Mouse (Mus musculus) erythroid progenitor cell, adult 5-6 weeks (primary cell): Measurements from ENCODE around the gene Zfp462. TPM values are rescaled to one million over a fixed set of nuclear protein-coding genes. Genes with fewer than 3 reads are reported as not detected.
"Not testable (repeated sequence)": the region's sequence is repeated elsewhere in the genome, so short reads cannot be mapped to it uniquely, and the experiment has no call there.

Experiments
- ATAC-seq: replicated peaks from 2 replicates; pipeline ENCODE4 v1.8.0; 2016; ENCODE audit warnings: moderate number of reproducible peaks, mild to moderate bottlenecking, moderate TSS enrichment, inconsistent platforms; ENCODE audit not compliant: poor library complexity, low FRiP score, severe bottlenecking
- total RNA-seq, 2 experiments: library from RNA; stranded (forward) in 1 of 2; stranded (reverse) in 1 of 2; fragments of 150-400 nt in 1 of 2; fragments of 186-747, 209-891 nt in 1 of 2; gene quantifications; 2 replicates each; pipeline versions ENCODE4 v1.2.3 to v1.2.4; 2015 to 2017; ENCODE audit warnings: low replicate concordance in 2 of 2

The Zfp462 gene
- total RNA-seq, 2 experiments from 2014 or later: not detected

DNA sequence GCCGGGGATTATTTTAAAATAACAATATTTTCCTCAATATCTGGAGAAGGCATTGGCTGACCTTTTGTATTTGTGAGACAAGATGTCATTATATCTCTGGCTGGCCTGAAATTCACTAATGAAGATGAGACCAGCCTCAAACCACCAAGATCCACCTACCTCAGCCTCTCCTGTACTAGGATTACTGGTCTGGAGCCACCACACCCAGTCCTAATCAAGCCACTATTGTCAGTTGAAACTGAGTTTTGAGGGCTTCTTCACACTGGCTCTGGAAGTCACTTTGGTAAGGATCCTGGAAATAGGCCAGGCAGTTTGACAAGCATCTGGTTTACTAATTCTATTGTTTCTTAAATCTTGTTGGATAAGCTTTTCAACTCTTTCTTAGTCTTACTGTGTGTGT is 43.1 kb downstream of the Zfp462 start:
- no peak for ATAC-seq

DNA sequence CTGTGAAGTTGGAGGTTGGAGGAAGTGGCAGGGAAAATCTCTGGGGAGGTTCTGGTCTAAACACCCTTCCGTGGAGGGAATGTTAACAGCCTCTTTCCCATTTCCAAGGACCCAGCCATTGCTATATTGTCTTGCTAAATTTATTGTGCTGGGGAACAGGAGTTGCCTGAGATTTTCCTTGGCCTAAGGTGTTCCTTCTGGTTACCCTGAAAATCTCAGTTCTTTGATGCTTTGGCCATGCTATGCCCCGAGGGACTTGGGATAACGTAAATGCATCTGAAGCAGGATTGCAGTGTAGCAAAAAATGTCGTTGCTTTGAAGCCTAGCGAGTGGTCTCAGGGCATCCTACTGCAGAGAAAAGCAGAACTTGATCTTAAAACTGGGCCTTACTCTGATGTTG is 47.1 kb downstream of the Zfp462 start:
- ATAC-seq: no peak

DNA sequence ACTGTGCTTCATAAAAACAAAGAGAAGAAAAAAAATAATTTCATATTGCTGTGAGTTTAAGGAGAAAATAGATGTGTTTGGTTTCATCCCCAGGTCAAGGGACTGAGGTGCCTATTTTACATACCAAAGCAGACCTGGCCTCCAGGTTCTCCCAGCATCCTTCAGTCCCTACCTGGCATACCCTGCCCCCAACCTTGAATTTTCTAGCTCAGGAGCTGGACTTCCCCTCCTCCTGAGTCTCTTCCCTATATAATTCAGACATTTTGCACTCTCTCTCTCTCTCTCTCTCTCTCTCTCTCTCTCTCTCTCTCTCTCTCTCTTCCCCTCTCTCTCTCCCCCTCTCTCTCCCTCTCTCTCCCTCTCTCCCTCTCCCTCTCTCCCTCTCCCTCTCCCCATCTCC is 48.2 kb downstream of the Zfp462 start:
- not testable (repeated sequence) for ATAC-seq

DNA sequence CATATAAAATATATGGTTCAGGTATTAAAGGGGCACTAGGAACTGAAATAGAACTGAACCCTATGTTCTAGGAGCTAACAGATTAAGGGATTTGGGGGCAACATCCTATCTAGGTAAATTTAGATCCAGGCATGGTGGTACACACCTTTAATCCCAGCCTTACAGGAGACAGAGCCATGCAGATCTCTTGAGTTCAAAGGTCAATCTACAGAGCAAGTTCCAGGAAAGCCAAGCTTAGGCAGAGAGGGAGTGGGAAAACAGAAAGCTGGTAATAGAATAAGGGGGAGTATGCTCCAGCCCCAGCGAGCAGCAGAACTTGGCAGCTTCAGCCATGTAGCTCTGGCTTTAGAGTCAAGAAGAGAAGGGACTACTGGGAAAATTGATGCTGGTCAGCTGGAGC is 50.4 kb downstream of the Zfp462 start:
- no peak for ATAC-seq

DNA sequence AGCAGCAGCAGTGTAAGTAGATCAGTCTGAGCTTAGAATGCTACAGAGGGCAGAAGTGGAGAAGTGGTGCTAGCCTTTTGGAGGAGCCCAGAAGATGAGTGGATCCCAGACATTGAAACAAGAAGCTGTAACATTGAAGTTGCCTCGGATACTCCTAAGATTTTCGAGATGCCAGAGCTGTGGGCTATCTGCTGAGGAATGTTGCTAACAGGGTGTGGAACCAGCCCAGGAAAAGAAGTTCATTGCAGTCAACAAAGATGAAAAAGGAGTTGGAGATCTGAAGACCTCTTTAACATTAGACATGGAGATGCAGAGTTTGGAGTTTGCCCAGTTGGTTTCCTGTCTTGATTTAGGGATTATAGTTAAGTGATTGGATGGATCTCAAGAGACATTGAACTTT is 51.2 kb downstream of the Zfp462 start:
- no peak for ATAC-seq

DNA sequence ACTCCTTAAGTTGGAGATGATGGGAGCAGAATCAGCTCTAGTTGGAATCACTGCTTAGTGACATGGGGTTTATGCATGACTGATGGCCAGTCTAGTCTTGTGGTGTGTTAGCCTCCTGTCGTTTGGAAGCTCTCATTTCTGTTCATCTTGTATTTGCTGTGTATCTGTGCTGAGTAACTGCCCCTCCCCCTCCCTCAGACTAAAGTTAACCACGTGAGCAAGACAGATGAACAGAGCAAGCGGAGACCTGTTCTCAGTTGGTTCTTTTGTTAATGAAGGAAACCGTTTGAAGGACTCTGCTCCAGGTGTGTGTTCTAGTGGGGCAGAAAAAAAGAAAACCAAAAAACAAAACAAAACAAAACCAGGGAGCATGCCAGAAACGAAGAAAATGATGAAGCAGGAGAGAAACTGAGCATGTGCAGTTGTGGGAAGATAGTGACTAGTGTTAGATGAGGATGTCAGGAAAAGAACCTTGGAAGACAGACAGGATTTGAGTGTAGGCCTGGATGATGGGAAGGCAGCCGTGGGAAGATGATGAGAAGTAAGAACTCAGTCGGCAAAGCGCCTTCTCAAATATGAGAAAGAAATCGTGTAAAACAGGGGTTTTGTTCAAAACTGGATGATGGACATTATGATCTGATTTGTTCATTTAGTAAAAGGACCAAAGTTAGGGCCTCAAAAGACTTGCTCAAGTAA is 53.4 kb downstream of the Zfp462 start:
- no peak for ATAC-seq

DNA sequence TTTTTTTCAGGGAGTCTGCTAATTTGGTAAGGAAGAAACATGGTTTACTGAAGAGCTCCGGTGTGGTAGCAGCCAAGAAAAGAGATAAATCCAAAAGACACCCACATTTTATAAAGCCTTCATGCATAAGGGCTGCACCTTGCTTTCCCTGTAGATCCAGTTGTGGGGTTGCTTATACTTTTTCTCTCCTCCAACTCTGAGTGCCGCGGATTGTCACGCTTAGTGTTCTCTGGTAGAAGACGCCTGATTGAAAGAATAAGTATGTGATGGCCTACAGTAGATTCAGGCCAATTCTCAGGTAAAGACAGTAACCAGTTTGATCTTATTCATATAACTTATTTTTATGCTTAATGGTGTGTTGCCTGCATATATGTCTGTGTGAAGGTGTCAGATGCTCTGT is 54.7 kb downstream of the Zfp462 start:
- no peak for ATAC-seq

DNA sequence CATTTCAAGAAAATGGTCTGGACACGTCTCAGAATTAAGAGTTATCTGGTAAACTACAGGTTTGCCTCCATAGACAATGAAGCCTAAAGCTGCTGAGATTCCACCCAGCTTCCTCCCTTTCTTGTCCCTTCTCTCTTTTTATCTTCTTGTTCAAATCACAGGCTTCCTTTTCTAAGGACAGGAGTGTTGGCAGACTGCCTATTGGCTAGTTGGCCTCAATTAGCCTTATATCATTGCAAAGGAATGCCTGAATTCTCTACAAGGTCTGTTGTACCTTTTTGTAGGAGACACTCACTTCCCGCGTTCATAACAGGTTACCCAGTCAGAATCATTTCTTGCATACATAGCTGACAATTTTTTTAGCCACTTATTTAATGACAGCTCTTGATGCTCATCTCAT is 56.5 kb downstream of the Zfp462 start:
- ATAC-seq: no peak

DNA sequence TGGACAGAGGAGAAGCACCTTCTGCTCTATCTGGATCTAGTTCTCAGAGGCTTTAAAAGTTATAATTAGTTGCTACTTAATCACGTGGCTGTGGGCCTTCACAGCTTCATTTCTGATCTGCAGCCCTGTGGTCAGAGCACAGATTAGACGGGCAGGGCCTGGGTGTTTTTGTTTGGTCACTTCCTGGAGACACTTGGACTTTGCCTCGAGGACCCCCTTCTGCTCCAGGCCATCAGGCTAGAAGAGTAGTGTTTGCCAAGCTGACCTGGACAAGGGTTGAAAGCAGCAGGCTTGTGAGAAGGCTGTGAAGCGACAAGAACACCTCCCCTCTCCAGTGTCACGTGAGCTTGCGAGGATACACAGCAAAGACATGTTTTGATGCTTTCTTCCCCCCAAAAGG is 58.3 kb downstream of the Zfp462 start:
- no peak for ATAC-seq

DNA sequence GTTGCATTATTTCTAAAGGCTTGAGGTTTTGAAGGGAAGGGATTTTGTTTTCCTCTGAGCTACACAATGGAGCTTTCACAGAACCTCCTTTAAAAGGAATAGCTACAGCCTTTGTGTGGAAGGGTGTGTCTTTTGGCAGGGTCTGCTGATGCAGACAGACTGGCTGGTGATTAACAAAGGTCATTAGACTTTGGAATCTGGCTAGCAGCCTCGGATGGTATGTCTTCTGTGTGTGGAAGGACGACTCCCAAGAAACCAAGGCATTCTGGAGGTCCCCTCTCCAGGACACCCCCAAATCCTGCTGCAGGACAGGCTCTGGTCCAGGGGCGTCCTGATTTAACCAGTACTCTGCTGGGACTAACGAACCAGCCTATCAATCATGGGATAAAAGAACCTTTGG is 60.2 kb downstream of the Zfp462 start:
- ATAC-seq: no peak

DNA sequence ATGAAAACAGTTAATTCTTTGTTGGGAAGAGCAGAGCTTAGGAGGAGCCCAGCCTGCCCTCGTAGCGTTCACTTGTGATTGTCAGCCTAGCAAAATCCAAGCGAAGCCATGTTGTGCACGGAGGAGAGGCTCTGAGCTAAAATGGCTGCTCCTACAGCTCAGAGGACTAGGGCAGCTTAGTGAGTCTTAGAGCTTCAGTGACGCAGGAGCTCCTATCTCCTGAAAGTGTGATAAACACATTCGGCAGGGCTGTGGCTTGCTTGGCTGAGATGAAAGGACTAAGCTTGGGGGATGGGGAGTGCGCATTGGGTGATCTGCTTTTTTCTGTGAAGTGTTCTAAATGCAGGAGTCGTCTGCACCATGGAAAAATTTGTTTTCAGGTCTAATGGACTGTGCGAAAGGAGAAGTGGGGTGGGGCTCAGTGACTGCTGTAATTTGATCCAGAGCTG is 60.7 kb downstream of the Zfp462 start:
- ATAC-seq: no peak

DNA sequence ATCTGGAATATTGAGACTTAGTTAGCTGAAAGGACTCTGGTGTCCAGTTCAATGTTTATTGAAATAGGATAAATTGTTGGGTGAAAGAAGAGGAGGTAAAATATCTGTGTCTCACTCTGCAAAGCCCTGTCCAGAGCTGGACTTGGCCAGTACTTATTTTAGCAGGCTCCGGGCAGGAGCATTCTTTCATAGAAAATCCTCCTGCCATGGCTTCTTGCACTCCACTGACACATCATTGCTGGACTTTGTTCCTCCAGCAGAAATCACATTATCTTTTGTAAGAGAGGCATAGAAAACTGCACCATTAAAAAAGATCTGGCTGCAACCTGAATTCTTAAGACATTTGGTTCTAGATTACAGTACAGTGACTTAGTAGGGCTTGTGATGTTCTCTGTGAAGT is 61.2 kb downstream of the Zfp462 start:
- no peak for ATAC-seq

DNA sequence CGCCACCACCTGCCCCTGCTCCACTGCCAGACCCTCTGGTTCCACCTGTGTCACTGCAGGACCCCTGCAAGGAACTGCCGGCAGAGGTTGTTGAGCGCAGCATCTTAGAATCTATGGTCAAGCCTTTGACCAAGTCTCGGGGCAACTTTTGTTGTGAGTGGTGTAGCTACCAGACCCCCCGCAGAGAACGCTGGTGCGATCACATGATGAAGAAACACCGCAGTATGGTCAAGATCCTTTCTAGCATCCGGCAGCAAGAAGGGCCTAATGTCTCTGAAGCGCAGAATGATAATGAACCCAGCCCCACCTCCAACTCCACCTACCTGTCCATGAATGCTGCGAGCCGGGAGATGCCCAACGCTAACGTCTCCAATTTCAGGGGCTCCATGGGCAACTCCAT is 63.8 kb downstream of the Zfp462 start:
- ATAC-seq: no peak

DNA sequence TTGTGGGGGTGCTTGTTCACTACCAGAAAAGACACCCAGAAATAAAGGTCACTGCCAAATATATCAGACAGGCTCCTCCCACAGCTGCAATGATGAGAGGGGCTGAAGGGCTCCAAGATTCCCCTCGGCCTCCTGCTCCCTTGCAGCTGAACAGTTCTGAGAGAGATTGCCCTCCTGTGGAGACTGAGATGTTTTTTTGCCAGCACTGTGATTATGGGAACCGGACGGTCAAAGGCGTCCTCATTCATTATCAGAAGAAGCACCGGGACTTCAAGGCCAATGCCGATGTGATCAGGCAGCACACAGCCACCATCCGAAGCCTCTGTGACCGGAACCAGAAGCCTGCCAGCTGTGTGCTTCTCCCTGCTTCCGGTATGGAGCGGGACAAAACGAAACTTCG is 66.5 kb downstream of the Zfp462 start:
- no peak for ATAC-seq

DNA sequence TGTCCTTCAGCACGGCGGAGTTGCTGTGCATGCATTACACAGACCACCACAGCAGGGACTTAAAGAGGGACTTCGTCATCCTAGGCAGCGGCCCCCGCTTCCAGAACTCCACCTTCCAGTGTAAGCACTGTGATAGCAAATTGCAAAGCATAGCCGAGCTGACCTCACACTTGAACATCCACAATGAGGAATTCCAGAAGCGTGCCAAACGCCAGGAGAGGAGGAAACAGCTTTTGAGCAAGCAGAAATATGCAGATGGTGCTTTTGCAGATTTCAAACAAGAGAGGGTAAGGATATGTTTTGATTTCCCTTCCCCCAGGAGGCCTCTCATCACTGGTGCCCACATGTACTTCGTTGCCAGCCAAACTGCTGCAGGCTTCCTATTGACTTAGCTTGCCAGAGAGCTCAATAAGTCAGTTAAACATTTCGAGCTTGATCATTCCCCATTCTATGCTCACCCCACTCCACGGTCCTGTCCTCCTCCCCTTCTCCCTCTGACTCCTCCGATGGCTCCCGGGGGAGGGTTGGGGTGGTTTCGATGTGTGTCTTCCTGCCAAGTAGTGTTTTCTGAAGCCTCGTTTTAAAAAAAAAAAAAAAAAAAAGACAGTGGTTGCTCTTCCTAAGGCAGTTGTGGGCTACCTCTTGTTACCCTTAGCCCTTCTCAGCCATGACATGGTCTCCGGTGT is 68.9 kb downstream of the Zfp462 start:
- ATAC-seq: no peak

DNA sequence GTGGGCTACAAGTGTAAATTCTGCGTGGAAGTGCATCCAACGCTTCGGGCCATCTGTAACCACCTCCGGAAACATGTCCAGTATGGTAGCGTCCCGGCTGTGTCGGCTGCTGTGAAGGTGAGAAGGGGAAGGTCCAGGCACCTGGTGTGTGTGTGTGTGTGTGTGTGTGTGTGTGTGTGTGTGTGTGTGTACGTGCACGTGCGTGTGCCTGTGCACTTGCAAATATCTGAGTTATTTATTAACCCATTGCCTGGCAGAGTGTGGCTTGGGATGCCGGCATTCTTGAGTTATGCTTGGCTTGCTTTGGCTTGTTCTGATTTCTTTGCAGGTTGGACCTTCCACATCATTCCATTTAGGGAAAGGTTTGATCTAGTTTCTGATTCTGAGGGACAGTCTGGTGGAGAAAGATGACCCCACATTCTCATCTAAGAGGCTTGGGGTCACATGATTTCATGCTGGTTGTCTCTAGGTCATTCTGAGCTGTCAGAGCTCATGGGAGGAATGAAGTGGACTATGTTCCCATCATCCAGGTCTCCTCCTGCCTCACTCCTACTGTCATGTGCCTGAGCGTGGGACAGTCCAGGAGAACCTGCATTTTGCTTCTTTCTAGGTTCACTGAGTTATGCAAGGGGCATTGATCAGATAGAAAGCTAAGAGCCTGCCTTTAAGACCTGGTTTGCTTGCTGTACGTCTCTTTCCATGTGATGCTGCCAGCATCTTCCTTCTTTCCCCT is 70.0 kb downstream of the Zfp462 start:
- no peak for ATAC-seq

DNA sequence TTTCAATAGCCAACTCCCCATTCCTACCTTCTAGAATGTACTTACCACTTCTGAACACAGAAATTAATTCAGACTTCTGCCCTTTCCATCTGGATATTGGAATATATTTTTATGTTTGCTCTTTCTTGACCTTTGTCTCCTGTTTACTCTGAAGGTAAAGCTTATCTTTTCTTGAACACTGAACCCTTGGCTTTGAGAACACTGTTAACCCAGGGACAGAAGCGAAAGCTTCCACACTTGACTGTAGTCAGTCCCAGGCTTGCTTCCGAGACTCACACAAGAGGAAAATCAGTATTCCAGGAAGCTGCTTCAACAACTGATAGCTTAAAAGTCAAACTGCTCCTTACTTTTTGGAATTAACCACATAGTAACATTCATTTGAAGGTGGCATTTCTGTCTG is 70.7 kb downstream of the Zfp462 start:
- no peak for ATAC-seq

DNA sequence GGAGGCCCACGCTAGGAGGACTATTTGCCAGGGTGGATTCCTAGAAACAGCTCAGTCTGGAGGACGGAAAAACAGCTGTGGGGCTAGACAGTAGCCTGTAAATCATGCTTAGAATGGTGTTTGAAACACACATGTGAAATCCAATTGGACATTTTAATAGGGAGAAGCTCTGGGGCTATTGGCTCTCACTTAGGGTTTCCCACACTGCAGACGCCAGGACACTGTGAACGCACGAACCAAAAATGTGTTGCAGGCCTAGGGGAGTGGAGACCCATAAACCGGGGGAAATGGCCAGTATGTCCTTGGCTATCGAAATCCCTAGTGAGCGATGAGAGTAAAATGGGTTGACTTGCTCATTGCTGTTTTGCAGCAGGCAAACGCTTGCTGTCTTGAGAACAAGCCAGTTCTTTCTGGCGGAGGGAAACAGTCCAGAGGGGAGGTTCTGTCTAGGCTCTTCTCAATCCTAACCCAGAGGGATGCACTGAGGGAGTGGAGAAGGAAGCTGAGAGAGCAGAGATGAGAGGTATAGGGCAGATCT is 81.3 kb downstream of the Zfp462 start:
- no peak for ATAC-seq

DNA sequence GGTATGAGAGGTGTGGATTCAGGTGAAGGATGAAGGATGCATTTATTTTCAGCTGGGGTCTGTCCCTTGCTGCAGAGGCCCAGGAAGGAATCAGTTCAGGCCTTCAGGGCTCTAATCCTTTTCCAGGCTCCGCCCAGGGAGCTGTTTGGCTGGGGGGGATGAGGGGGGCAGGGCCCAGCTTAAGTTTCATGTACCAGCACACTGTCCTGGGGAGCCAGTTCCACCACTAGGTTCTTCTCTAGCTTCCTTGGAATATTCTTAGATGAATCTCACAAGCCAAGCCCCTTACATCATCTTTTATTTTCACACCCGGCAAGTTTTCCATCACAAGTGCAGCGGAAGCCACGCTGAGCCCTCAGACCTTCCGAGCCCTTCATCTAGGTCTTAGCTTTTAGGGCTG is 85.6 kb downstream of the Zfp462 start:
- no peak for ATAC-seq

DNA sequence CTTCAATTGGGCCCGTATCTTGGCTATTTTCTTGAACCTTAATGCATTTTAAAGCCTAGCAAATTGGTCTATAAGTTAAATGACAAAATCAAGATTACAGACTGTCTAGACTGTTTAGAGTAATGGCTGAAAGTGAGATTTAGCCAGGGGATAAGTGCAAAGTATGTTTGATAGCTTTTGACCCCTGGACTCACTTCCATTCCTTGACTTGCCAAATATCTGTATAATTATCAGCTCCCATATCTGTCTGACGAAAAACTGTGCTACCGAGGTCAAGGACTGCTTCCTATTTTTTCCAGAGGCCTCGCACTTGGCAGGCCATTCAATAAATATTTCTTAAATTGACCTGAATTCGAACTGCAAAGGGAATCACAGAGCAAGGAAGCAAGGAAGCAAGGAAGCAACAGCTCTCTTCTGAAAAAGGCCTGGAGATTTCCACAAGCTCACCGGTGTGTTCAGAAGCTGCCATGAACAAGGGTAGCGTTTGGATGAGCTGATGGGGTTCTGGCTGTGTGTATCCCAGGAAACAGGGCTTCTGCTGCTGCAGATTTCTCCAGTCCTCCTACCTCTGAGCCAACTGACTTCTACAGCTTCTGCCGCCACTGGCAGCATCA is 87.6 kb downstream of the Zfp462 start:
- no peak for ATAC-seq
